Mouse (Mus musculus) midbrain, embryonic 15.5 days (tissue): ENCODE results near the gene Zfp37. TPM values are rescaled to one million over a fixed set of nuclear protein-coding genes. Genes with fewer than 3 reads are reported as not detected.

Experiments
- ATAC-seq: fragments of 200-750 bp; cut with Nextera tagmentation; replicated peaks from 2 replicates; pipeline ENCODE4 v1.8.0; 2017; ENCODE audit warnings: moderate TSS enrichment
- H3K27ac ChIP-seq: fragments of 300-500 bp; sonication (generic); 2 replicates; pipeline ENCODE4 v1.5.1; 2015; ENCODE audit warnings: mild to moderate bottlenecking, inconsistent platforms
- H3K27me3 ChIP-seq: fragments of 300-500 bp; sonication (generic); replicated peaks from 2 replicates; pipeline ENCODE4 v1.6.1; 2015; ENCODE audit warnings: inconsistent platforms
- H3K36me3 ChIP-seq: fragments of 300-500 bp; sonication (generic); replicated peaks from 2 replicates; pipeline ENCODE4 v1.6.1; 2015; ENCODE audit warnings: inconsistent platforms
- H3K4me1 ChIP-seq: fragments of 300-500 bp; sonication (generic); 2 replicates; pipeline ENCODE4 v1.6.1; 2015; ENCODE audit warnings: inconsistent platforms
- H3K4me2 ChIP-seq: fragments of 300-500 bp; sonication (generic); 2 replicates; pipeline ENCODE4 v1.6.1; 2015; ENCODE audit warnings: inconsistent platforms, mild to moderate bottlenecking, moderate library complexity
- H3K4me3 ChIP-seq: fragments of 300-500 bp; sonication (generic); 2 replicates; pipeline ENCODE4 v1.5.1; 2015; ENCODE audit warnings: mild to moderate bottlenecking, inconsistent platforms
- H3K9ac ChIP-seq: fragments of 300-500 bp; sonication (generic); 2 replicates; pipeline ENCODE4 v1.6.1; 2015; ENCODE audit warnings: mild to moderate bottlenecking, inconsistent platforms
- H3K9me3 ChIP-seq: fragments of 300-500 bp; sonication (generic); 2 replicates; pipeline ENCODE4 v1.6.1; 2016; ENCODE audit warnings: inconsistent platforms
- WGBS: fragments of 180-500 bp; shearing (Covaris S2); methylation state at CpG from one replicate; pipeline ENCODE4 v1.1.7; 2015; ENCODE audit warnings: mixed read lengths; 5-methylcytosine and 5-hydroxymethylcytosine counted together
- polyA plus RNA-seq: library from polyadenylated mRNA; unstranded; fragments of >200 nt; fragmentation: Nextera tagmentation; extraction: Ambion mirVana; gene quantifications from 2 replicates; pipeline ENCODE4 v1.2.1, GENCODE M21; 2015

Gene Zfp37
- polyA plus RNA-seq, 1 experiment from 2014 or later, result 31.4 TPM

- H3K36me3 ChIP-seq, result no peaks in the 10 kb centered on the region
- no peak overlapping the region for H3K27ac ChIP-seq
- H3K4me3 ChIP-seq, result no peak overlapping the region
- WGBS, result 33% methylated on average over 8 of the region's 8 CpGs
- H3K9me3 ChIP-seq, result no peaks in the 10 kb centered on the region
- H3K4me2 ChIP-seq, result no peak overlapping the region
- H3K9ac ChIP-seq, result no peak overlapping the region
- no peak for ATAC-seq
- H3K4me1 ChIP-seq, result no peaks in the 10 kb centered on the region
- no peaks in the 10 kb centered on the region for H3K27me3 ChIP-seq
These were observed 26.1 kb upstream of the Zfp37 start for GRCm38 (mm10) chr4:62256931-62257330.

GRCm38 (mm10) chr4:62254551-62254950, 23.7 kb upstream of the Zfp37 start:
- WGBS, result 70% methylated on average over 8 of the region's 8 CpGs
- Histone ChIP-seq H3K9ac (no peak overlapping the region), H3K4me1 (no peaks in the 10 kb centered on the region), H3K4me2 (no peak overlapping the region), H3K27ac (no peak overlapping the region), H3K9me3 (no peaks in the 10 kb centered on the region), H3K4me3 (no peak overlapping the region), H3K36me3 (no peaks in the 10 kb centered on the region), H3K27me3 (no peaks in the 10 kb centered on the region)
- no peak for ATAC-seq

- no peaks in the 10 kb centered on the region for H3K9me3 ChIP-seq
- H3K27ac ChIP-seq, result no peak overlapping the region
- no peak overlapping the region for H3K4me3 ChIP-seq
- no peak overlapping the region for H3K4me2 ChIP-seq
- no peaks in the 10 kb centered on the region for H3K27me3 ChIP-seq
- ATAC-seq, result no peak
- H3K36me3 ChIP-seq, result no peaks in the 10 kb centered on the region
- WGBS, result 95% methylated on average over 4 of the region's 4 CpGs
- H3K4me1 ChIP-seq, result no peaks in the 10 kb centered on the region
- H3K9ac ChIP-seq, result no peak overlapping the region
These were observed 20.9 kb upstream of the Zfp37 start for GRCm38 (mm10) chr4:62251776-62252175.

- 39% methylated on average over 3 of the region's 3 CpGs for WGBS
These were observed 20.2 kb upstream of the Zfp37 start for GRCm38 (mm10) chr4:62250896-62251544.

GRCm38 (mm10) chr4:62248328-62248727, 17.5 kb upstream of the Zfp37 start:
- Histone ChIP-seq H3K9me3 (no peaks in the 10 kb centered on the region), H3K4me1 (no peaks in the 10 kb centered on the region), H3K9ac (no peak overlapping the region), H3K27me3 (no peaks in the 10 kb centered on the region), H3K4me3 (no peak overlapping the region), H3K36me3 (no peaks in the 10 kb centered on the region), H3K27ac (no peak overlapping the region), H3K4me2 (no peak overlapping the region)
- WGBS, result 48% methylated on average over 4 of the region's 4 CpGs
- ATAC-seq, result no peak

More at GRCm38 (mm10) chr4:62250896-62251544, 20.2 kb upstream of the Zfp37 start:
- Histone ChIP-seq H3K4me1 (no peaks in the 10 kb centered on the region), H3K9ac (no peak overlapping the region), H3K36me3 (no peaks in the 10 kb centered on the region), H3K27me3 (no peaks in the 10 kb centered on the region), H3K4me2 (no peak overlapping the region), H3K9me3 (no peaks in the 10 kb centered on the region), H3K27ac (no peak overlapping the region), H3K4me3 (no peak overlapping the region)
- ATAC-seq, result no peak

- no peaks in the 10 kb centered on the region for H3K36me3 ChIP-seq
- H3K27me3 ChIP-seq, result no peaks in the 10 kb centered on the region
- H3K4me3 ChIP-seq, result no peak overlapping the region
- no peak overlapping the region for H3K4me2 ChIP-seq
- H3K9ac ChIP-seq, result no peak overlapping the region
- no peak overlapping the region for H3K27ac ChIP-seq
- 62% methylated on average over 6 of the region's 6 CpGs for WGBS
- no peak for ATAC-seq
- H3K4me1 ChIP-seq, result no peaks in the 10 kb centered on the region
- no peaks in the 10 kb centered on the region for H3K9me3 ChIP-seq
These were observed 9.7 kb upstream of the Zfp37 start for GRCm38 (mm10) chr4:62240586-62240985.

- no peaks in the 10 kb centered on the region for H3K27me3 ChIP-seq
- ATAC-seq, result no peak
- no peak overlapping the region for H3K27ac ChIP-seq
- H3K4me2 ChIP-seq, result no peak overlapping the region
- H3K4me3 ChIP-seq, result no peak overlapping the region
- no peak overlapping the region for H3K9ac ChIP-seq
- H3K36me3 ChIP-seq, result no peaks in the 10 kb centered on the region
- no peaks in the 10 kb centered on the region for H3K4me1 ChIP-seq
- WGBS, result 83% methylated on average over 1 of the region's 1 CpGs
- no peaks in the 10 kb centered on the region for H3K9me3 ChIP-seq
These were observed 694 bp downstream of the Zfp37 start for GRCm38 (mm10) chr4:62230153-62230552.

GRCm38 (mm10) chr4:62229448-62229847, 1.4 kb downstream of the Zfp37 start:
- H3K36me3 ChIP-seq, result no peaks in the 10 kb centered on the region
- no peak for ATAC-seq
- WGBS, result 90% methylated on average over 7 of the region's 7 CpGs

GRCm38 (mm10) chr4:62228391-62228790, 2.5 kb downstream of the Zfp37 start:
- H3K4me3 ChIP-seq, result no peak overlapping the region
- H3K4me2 ChIP-seq, result no peak overlapping the region
- no peaks in the 10 kb centered on the region for H3K9me3 ChIP-seq
- H3K4me1 ChIP-seq, result no peaks in the 10 kb centered on the region
- ATAC-seq, result peak; percentile 54; the same call in 1 of the 2 replicates
- no peak overlapping the region for H3K9ac ChIP-seq
- H3K27ac ChIP-seq, result no peak overlapping the region
- WGBS, result 47% methylated on average over 10 of the region's 10 CpGs
- no peaks in the 10 kb centered on the region for H3K36me3 ChIP-seq
- H3K27me3 ChIP-seq, result no peaks in the 10 kb centered on the region

More at GRCm38 (mm10) chr4:62229448-62229847, 1.4 kb downstream of the Zfp37 start:
- H3K27ac ChIP-seq, result no peak overlapping the region
- no peak overlapping the region for H3K9ac ChIP-seq
- H3K4me1 ChIP-seq, result no peaks in the 10 kb centered on the region
- no peak overlapping the region for H3K4me2 ChIP-seq
- H3K9me3 ChIP-seq, result no peaks in the 10 kb centered on the region
- no peak overlapping the region for H3K4me3 ChIP-seq
- H3K27me3 ChIP-seq, result no peaks in the 10 kb centered on the region

GRCm38 (mm10) chr4:62213490-62213889, 17.4 kb downstream of the Zfp37 start:
- Histone ChIP-seq H3K4me1 (peaks cover 8% of the 10 kb centered on the region), H3K27me3 (no peaks in the 10 kb centered on the region), H3K27ac (no peak overlapping the region), H3K9ac (no peak overlapping the region), H3K4me2 (no peak overlapping the region), H3K4me3 (no peak overlapping the region), H3K36me3 (no peaks in the 10 kb centered on the region), H3K9me3 (no peaks in the 10 kb centered on the region)
- 78% methylated on average over 2 of the region's 2 CpGs for WGBS
- ATAC-seq, result no peak

- H3K36me3 ChIP-seq, result no peaks in the 10 kb centered on the region; the same call in 1 of the 2 replicates
- H3K4me3 ChIP-seq, result no peak overlapping the region
- 39% methylated on average over 4 of the region's 4 CpGs for WGBS
- no peaks in the 10 kb centered on the region for H3K27me3 ChIP-seq
- H3K4me2 ChIP-seq, result no peak overlapping the region
- H3K4me1 ChIP-seq, result peaks cover 17% of the 10 kb centered on the region
- no peak for ATAC-seq
- H3K9me3 ChIP-seq, result no peaks in the 10 kb centered on the region
- no peak overlapping the region for H3K9ac ChIP-seq
- no peak overlapping the region for H3K27ac ChIP-seq
These were observed 20.8 kb downstream of the Zfp37 start for GRCm38 (mm10) chr4:62210035-62210434.

- WGBS, result 3% methylated on average over 19 of the region's 19 CpGs
- peaks cover 9% of the 10 kb centered on the region for H3K36me3 ChIP-seq
- H3K27ac ChIP-seq, result peak overlapping the region; percentile 97
- H3K4me3 ChIP-seq, result peak overlapping the region; percentile 76
- ATAC-seq, result peak; percentile 66
- peaks cover 17% of the 10 kb centered on the region for H3K4me1 ChIP-seq
- H3K27me3 ChIP-seq, result no peaks in the 10 kb centered on the region
- no peaks in the 10 kb centered on the region for H3K9me3 ChIP-seq
- peak overlapping the region; percentile 94 for H3K9ac ChIP-seq
- peak overlapping the region; percentile 52 for H3K4me2 ChIP-seq
These were observed 22.0 kb downstream of the Zfp37 start for GRCm38 (mm10) chr4:62208696-62209380.
